Mouse (Mus musculus): ENCODE measurements around the gene Tenm4. TPM values are rescaled to one million over a fixed set of nuclear protein-coding genes. Genes with fewer than 3 reads are reported as not detected.

Tenm4 gene
- total and polyA plus RNA-seq, 3 experiments: 0.04 to 0.38 TPM; not detected in 1

DNA sequence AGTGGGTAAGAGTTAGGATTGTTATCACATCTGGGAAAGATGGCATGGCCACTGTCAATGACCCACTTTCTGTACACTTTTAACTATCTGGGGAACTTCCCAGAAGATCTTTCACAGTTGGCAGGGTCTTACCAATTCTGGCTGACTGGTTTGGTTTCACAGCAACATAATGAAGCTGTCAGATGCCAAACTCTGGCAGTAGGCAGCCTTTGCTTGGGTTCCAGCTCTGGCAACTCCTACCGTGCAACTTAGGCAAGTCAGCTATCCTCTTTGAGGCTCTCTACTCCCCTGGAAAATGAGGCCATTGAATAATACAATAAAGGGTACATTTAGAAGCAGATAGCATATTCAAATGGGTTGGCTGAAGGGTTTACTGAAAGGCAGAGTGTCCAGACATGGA is 226.9 kb downstream of the Tenm4 start:
- TF ChIP-seq CTCF (IDR thresholded peaks at IDR 0.05; ENCODE audit: low read depth, low read length) (no peak), POLR2AphosphoS5 (IDR thresholded peaks at IDR 0.05; ENCODE audit: insufficient replicate concordance, low read depth, low read length) (no peak), GATA1 (IDR thresholded peaks at IDR 0.05; ENCODE audit: borderline replicate concordance, low read length) (no peak), TAL1 (conservative IDR thresholded peaks at IDR 0.05; ENCODE audit: low read depth, low read length) (no peak), GATA2 (IDR thresholded peaks at IDR 0.05; ENCODE audit: borderline replicate concordance, low read depth, low read length) (no peak)
- ATAC-seq (ENCODE audit: extremely low read depth, insufficient number of reproducible peaks, low FRiP score, poor library complexity, severe bottlenecking) (no peak), DNase-seq (ENCODE audit: low spot score) (no peak)
- Histone ChIP-seq H3K4me3 (ENCODE audit: low read depth, low read length) (no peak overlapping the region), H3K27me3 (ENCODE audit: insufficient read depth, low read length) (no peaks in the 10 kb centered on the region), H3K36me3 (replicated peaks) (no peaks in the 10 kb centered on the region), H3K9me3 (replicated peaks) (peaks cover 30% of the 10 kb centered on the region), H3K4me1 (ENCODE audit: insufficient read depth, low read depth, low read length) (no peaks in the 10 kb centered on the region)

DNA sequence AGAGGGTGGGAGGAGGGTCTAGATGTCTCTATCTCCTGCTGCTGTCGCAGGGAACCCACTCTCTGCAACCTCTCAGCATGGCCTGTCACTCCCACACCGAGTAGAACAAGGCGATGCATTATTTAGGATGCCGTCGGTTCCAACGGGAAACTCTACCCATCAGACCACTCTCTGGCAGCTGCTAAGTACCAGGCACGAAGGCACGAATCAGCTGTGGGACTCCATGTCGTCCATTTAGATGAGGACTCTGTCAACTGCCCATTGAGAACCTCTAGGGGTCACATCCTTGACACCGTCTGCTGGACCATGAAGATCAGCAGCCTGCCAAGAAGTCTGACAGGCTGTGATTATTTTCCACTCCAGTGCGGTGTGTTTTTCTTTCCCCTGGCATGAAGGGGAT is 229.4 kb downstream of the Tenm4 start:
- no peak for ATAC-seq (ENCODE audit: extremely low read depth, insufficient number of reproducible peaks, low FRiP score, poor library complexity, severe bottlenecking)
- H3K27me3 ChIP-seq (ENCODE audit: insufficient read depth, low read length): no peaks in the 10 kb centered on the region

DNA sequence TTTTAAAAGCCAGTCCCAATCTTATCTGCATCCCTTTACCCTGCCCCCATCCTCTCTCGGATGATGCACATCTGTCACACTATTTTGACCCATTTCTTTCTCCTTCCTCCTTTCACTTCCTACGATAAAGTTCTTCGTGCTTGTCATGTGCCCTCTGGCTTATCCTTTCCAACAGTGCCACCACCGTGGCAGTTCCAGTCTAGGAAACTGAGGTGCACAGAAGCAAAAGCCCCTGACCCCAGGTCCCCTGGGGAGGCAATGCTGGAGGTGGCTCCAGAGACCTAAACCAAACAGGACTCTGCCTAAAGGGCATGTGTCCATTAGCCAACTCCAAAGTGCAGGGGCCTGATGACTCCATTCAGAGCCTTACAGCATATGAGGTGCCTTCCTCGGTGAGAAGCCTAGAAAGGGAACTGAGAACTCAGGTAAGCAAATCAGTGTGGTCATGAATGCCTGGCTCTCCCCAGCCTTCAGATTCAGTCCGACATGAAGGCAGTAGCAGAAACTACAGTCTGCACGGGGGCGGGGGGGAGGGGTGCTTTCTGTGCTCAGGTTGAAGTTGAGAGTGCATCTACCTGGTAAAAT is 235.7 kb downstream of the Tenm4 start:
- Histone ChIP-seq H3K4me3 (ENCODE audit: low read depth, low read length) (no peak overlapping the region), H3K27me3 (ENCODE audit: insufficient read depth, low read length) (no peaks in the 10 kb centered on the region), H3K9me3 (replicated peaks) (peaks cover 42% of the 10 kb centered on the region), H3K4me1 (ENCODE audit: insufficient read depth, low read depth, low read length) (no peaks in the 10 kb centered on the region), H3K36me3 (replicated peaks) (no peaks in the 10 kb centered on the region)
- no peak for TF ChIP-seq POLR2AphosphoS5 (IDR thresholded peaks at IDR 0.05; ENCODE audit: insufficient replicate concordance, low read depth, low read length)
- ATAC-seq (ENCODE audit: extremely low read depth, insufficient number of reproducible peaks, low FRiP score, poor library complexity, severe bottlenecking): no peak
- DNase-seq (ENCODE audit: low spot score): no peak

More for the DNA sequence above, 229.4 kb downstream of the Tenm4 start:
- Histone ChIP-seq H3K36me3 (replicated peaks) (no peaks in the 10 kb centered on the region), H3K4me1 (ENCODE audit: insufficient read depth, low read depth, low read length) (no peaks in the 10 kb centered on the region), H3K9me3 (replicated peaks) (peaks cover 35% of the 10 kb centered on the region), H3K4me3 (ENCODE audit: low read depth, low read length) (no peak overlapping the region)
- no peak for DNase-seq (ENCODE audit: low spot score)
- TF ChIP-seq CTCF (IDR thresholded peaks at IDR 0.05; ENCODE audit: low read depth, low read length) (no peak), GATA1 (IDR thresholded peaks at IDR 0.05; ENCODE audit: borderline replicate concordance, low read length) (no peak), GATA2 (IDR thresholded peaks at IDR 0.05; ENCODE audit: borderline replicate concordance, low read depth, low read length) (no peak), POLR2AphosphoS5 (IDR thresholded peaks at IDR 0.05; ENCODE audit: insufficient replicate concordance, low read depth, low read length) (no peak), TAL1 (conservative IDR thresholded peaks at IDR 0.05; ENCODE audit: low read depth, low read length) (no peak)

GRCm38 (mm10) chr7:96408161-96408889 is 237.3 kb downstream of the Tenm4 start:
- no peak overlapping the region for H3K4me3 ChIP-seq (ENCODE audit: low read depth, low read length)
- DNase-seq (ENCODE audit: low spot score) (no peak), ATAC-seq (ENCODE audit: extremely low read depth, insufficient number of reproducible peaks, low FRiP score, poor library complexity, severe bottlenecking) (no peak)
- no peaks in the 10 kb centered on the region for H3K36me3 ChIP-seq (replicated peaks)
- H3K9me3 ChIP-seq (replicated peaks): peaks cover 45% of the 10 kb centered on the region
- TF ChIP-seq POLR2AphosphoS5 (IDR thresholded peaks at IDR 0.05; ENCODE audit: insufficient replicate concordance, low read depth, low read length) (no peak), GATA2 (IDR thresholded peaks at IDR 0.05; ENCODE audit: borderline replicate concordance, low read depth, low read length) (no peak), GATA1 (IDR thresholded peaks at IDR 0.05; ENCODE audit: borderline replicate concordance, low read length) (no peak), TAL1 (conservative IDR thresholded peaks at IDR 0.05; ENCODE audit: low read depth, low read length) (no peak), CTCF (IDR thresholded peaks at IDR 0.05; ENCODE audit: low read depth, low read length) (no peak)
- H3K4me1 ChIP-seq (ENCODE audit: insufficient read depth, low read depth, low read length): no peaks in the 10 kb centered on the region
- no peaks in the 10 kb centered on the region for H3K27me3 ChIP-seq (ENCODE audit: insufficient read depth, low read length)

DNA sequence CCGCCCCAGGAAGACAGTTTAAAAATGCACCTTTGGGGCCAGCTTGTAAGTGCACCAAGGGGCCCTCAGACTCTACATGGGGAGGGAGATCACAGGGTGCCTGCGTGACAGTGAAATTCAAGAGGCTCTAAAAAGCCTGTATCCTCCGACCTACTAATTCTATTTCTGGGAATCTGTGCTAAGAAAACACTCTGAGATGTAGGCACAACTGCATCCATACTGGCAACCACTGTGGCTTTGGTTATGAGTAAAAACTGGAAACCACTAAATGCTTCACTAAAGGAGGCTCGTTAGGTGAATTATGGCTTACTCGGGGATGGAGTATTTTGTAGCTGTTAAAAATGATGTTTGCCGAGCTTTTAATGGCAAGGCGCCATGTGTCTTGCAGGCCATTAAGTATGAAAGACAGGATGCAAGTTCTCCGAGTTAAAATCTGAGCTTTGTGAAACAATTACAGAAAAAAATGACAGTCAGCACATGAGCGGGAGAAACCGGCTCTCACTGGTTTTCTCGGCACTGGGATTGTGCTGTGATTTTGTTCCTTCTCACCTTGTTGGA is 238.4 kb downstream of the Tenm4 start:
- Histone ChIP-seq H3K36me3 (replicated peaks) (no peaks in the 10 kb centered on the region), H3K4me1 (ENCODE audit: insufficient read depth, low read depth, low read length) (no peaks in the 10 kb centered on the region), H3K27me3 (ENCODE audit: insufficient read depth, low read length) (no peaks in the 10 kb centered on the region), H3K4me3 (ENCODE audit: low read depth, low read length) (no peak overlapping the region), H3K9me3 (replicated peaks) (peaks cover 48% of the 10 kb centered on the region)
- DNase-seq (ENCODE audit: low spot score) (no peak), ATAC-seq (ENCODE audit: extremely low read depth, insufficient number of reproducible peaks, low FRiP score, poor library complexity, severe bottlenecking) (no peak)
- TF ChIP-seq GATA1 (IDR thresholded peaks at IDR 0.05; ENCODE audit: borderline replicate concordance, low read length): no peak
- TF ChIP-seq POLR2AphosphoS5 (IDR thresholded peaks at IDR 0.05; ENCODE audit: insufficient replicate concordance, low read depth, low read length): no peak
- TF ChIP-seq CTCF (IDR thresholded peaks at IDR 0.05; ENCODE audit: low read depth, low read length): no peak

DNA sequence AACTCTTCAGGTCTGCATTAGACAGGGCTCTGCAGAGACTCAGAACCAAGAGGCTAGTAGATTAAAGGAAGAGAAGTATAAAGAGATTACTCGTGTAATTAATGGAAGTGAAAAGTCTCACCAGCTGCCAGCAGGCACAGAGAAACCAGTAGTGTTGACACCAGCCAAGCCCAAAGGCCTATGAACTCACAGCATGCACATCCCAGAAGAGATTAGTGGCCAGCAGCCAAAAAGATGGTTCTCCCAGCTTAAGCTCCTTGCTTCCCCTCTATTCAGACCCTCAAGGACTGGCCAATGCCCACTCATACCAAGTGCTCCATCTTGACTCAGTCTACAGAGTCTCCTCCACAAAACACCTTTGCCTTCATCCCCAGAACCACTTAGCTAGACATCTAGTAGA is 242.8 kb downstream of the Tenm4 start:
- ATAC-seq (ENCODE audit: extremely low read depth, insufficient number of reproducible peaks, low FRiP score, poor library complexity, severe bottlenecking) (no peak), DNase-seq (ENCODE audit: low spot score) (no peak)
- Histone ChIP-seq H3K9me3 (replicated peaks) (peaks cover 43% of the 10 kb centered on the region), H3K27me3 (ENCODE audit: insufficient read depth, low read length) (no peaks in the 10 kb centered on the region), H3K4me1 (ENCODE audit: insufficient read depth, low read depth, low read length) (no peaks in the 10 kb centered on the region), H3K4me3 (ENCODE audit: low read depth, low read length) (no peak overlapping the region), H3K36me3 (replicated peaks) (no peaks in the 10 kb centered on the region)
- TF ChIP-seq CTCF (IDR thresholded peaks at IDR 0.05; ENCODE audit: low read depth, low read length): no peak
- TF ChIP-seq POLR2AphosphoS5 (IDR thresholded peaks at IDR 0.05; ENCODE audit: insufficient replicate concordance, low read depth, low read length): no peak
- TF ChIP-seq GATA2 (IDR thresholded peaks at IDR 0.05; ENCODE audit: borderline replicate concordance, low read depth, low read length): no peak
- no peak for TF ChIP-seq GATA1 (IDR thresholded peaks at IDR 0.05; ENCODE audit: borderline replicate concordance, low read length)
- no peak for TF ChIP-seq TAL1 (conservative IDR thresholded peaks at IDR 0.05; ENCODE audit: low read depth, low read length)

All from G1E (cell line).